In the genomic region with DNA sequence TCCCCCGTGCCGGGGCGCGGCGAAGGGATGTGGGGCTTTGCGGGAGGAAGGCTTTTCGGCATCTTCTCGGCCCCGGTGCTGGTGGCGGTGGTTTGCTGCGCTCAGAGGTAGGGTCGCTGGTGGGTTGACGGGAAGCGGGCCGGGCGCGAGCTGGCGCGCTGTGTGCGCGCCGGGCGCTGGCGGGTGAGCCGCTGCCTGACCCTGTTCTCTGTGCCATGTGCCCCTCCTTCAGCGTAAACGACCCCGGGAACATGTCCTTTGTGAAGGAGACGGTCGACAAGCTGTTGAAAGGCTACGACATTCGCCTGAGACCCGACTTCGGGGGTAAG, we compare ENCODE assay signal across 8 mouse cellular contexts.
DNase-seq lines count a peak whose midpoint lies in the region; ATAC-seq and TF ChIP-seq lines count a peak whose summit lies in the region.

No protein-coding gene starts in this region.

- intact Hi-C loops in gastrocnemius, adult 2 months (cut with DNase I), result no loop called here
- intact Hi-C loops in left cerebral cortex, postnatal 10 days (cut with DNase I), result no loop called here

- no peak for DNase-seq in gastrocnemius, adult 2 months
- no peak for DNase-seq in gastrocnemius, adult 18-20 months (ENCODE audit: low spot score)
- DNase-seq in CD4-positive helper T cell, adult 2 months (ENCODE audit: low read depth, low spot score), result peak; percentile 3
- DNase-seq in thymus, postnatal 25 days, result no peak
- DNase-seq in gastrocnemius, postnatal 25 days, result no peak
- DNase-seq in left cerebral cortex, postnatal 10 days (ENCODE audit: extremely low spot score in 1 of 2, low spot score in 2 of 2), result no peak

- H3K36me3 ChIP-seq in forebrain, embryonic 16.5 days (ENCODE audit: control insufficient read depth, insufficient read depth), result no peaks in the 10 kb centered on the region
- H3K36me3 ChIP-seq in liver, embryonic 12.5 days, result no peaks in the 10 kb centered on the region

- H3K27ac ChIP-seq in gastrocnemius, adult 2 months, result no peak overlapping the region
- H3K27ac ChIP-seq in forebrain, embryonic 16.5 days (ENCODE audit: low read length), result peak overlapping the region; percentile 86
- no peak overlapping the region for H3K27ac ChIP-seq in liver, embryonic 12.5 days

- H3K9ac ChIP-seq in forebrain, embryonic 16.5 days (replicated peaks; ENCODE audit: low read depth, low read length), result peak overlapping the region; percentile 90
- H3K9ac ChIP-seq in liver, embryonic 12.5 days, result no peak overlapping the region

- peaks cover 16% of the 10 kb centered on the region for H3K4me1 ChIP-seq in forebrain, embryonic 16.5 days (replicated peaks; ENCODE audit: control insufficient read depth, insufficient read depth, low read length)
- 0 out of 2 replicates have a peak, but pooled peaks cover 5% of the 10 kb centered on the region for H3K4me1 ChIP-seq in liver, embryonic 12.5 days

- H3K4me3 ChIP-seq in gastrocnemius, adult 2 months, result peak overlapping the region; percentile 64
- H3K4me3 ChIP-seq in forebrain, embryonic 16.5 days (replicated peaks; ENCODE audit: low read length), result peak overlapping the region; percentile 87
- H3K4me3 ChIP-seq in liver, embryonic 12.5 days, result peak overlapping the region; percentile 55

- H3K27me3 ChIP-seq in forebrain, embryonic 16.5 days (replicated peaks; ENCODE audit: control insufficient read depth, insufficient read depth, low read length), result 0 out of 2 replicates have a peak, but pooled peaks cover 5% of the 10 kb centered on the region
- peaks cover 36% of the 10 kb centered on the region for H3K27me3 ChIP-seq in liver, embryonic 12.5 days (replicated peaks)

- peak; percentile 77 for ATAC-seq in forebrain, embryonic 16.5 days
- peak; percentile 35; the same call in 1 of the 2 replicates for ATAC-seq in liver, embryonic 12.5 days

- H3K4me2 ChIP-seq in forebrain, embryonic 16.5 days (ENCODE audit: low read length), result peak overlapping the region; percentile 94
- peak overlapping the region; percentile 75 for H3K4me2 ChIP-seq in liver, embryonic 12.5 days

- no peaks in the 10 kb centered on the region for H3K9me3 ChIP-seq in forebrain, embryonic 16.5 days (ENCODE audit: control insufficient read depth, low read length)
- H3K9me3 ChIP-seq in liver, embryonic 12.5 days (replicated peaks), result no peaks in the 10 kb centered on the region

- WGBS in forebrain, embryonic 16.5 days, result 0% methylated on average over 26 of the region's 34 CpGs
- WGBS in liver, embryonic 12.5 days (ENCODE audit: insufficient replicate concordance), result 0% methylated on average over 34 of the region's 34 CpGs

- no peak for TF ChIP-seq CTCF in gastrocnemius, adult 2 months (IDR thresholded peaks at IDR 0.05)
